11 mouse cellular contexts compared by ENCODE assay signal in the genomic region with DNA sequence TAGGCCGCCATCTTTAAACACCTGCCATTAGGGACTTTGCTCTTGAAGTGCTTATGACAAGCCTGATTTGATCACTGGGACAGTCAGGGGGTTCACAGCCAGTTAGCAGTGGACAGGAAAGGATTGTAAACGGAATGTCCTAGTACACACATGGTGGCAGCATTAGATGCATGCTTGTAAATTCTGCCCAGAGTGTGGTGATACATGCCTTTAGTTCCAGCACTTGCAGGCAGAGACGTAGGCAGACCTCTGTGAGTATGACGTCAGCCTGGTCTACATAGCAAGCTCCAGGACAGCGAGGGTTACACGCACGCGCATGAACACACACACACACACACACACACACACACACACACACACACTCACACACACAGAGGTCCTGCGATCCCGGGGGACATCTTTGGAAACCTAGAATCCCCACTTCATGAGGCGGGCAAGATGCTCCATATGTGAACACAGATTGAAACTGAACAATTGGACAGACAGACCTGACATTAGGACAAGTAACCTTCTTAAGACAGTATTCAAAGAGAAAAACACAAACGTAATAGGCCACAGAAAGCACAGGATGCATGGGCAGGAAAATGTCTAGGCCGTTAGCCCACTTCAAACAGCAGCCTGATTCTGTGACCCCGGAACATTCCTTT. TPM values are rescaled to one million over a fixed set of nuclear protein-coding genes. Genes with fewer than 3 reads are reported as not detected.
DNase-seq lines count a peak whose midpoint lies in the region; ATAC-seq and TF ChIP-seq lines count a peak whose summit lies in the region.
"Had no signal": no experiment of that assay in that cellular context is flagged by ENCODE, and none has a peak within 500 bp of the region (broad histone marks: within the 10 kb centered on the region; RNA-seq: fewer than 3 reads in every experiment).

No protein-coding gene starts in this region.

- no peak for DNase-seq in gastrocnemius, adult 2 months
- no peak for DNase-seq in gastrocnemius, postnatal 36 days
- DNase-seq in thymus, adult 2 months, result peak; percentile 48
- no peak for DNase-seq in thymus, postnatal 25 days
- DNase-seq in layer of hippocampus, adult 18-20 months (ENCODE audit: low spot score in 2 of 2), result no peak
- no peak for DNase-seq in frontal cortex, postnatal 36 days (ENCODE audit: low spot score in 2 of 2)
- DNase-seq: layer of hippocampus, adult 9-11 months had no signal

- H3K36me3 ChIP-seq in thymus, adult 2 months (ENCODE audit: control insufficient read depth, insufficient read depth, low read length), result no peaks in the 10 kb centered on the region
- H3K36me3 ChIP-seq in stomach, embryonic 16.5 days (ENCODE audit: control insufficient read depth, insufficient read depth, low read length), result no peaks in the 10 kb centered on the region
- H3K36me3 ChIP-seq: intestine, embryonic 15.5 days; midbrain, embryonic 13.5 days had no signal

- no peak overlapping the region for H3K9ac ChIP-seq in stomach, embryonic 16.5 days (ENCODE audit: low read length)
- H3K9ac ChIP-seq: intestine, embryonic 15.5 days; midbrain, embryonic 13.5 days had no signal

- intact Hi-C loops in gastrocnemius, adult 2 months (cut with DNase I), result no loop called here
- intact Hi-C loops in gastrocnemius, postnatal 36 days (cut with DNase I), result loop anchor here (2.0 kb wide), 1 partner anchor 26 kb away; no protein-coding TSS in a partner anchor

- H3K4me2 ChIP-seq in stomach, embryonic 16.5 days (ENCODE audit: low read depth, low read length), result no peak overlapping the region
- H3K4me2 ChIP-seq: midbrain, embryonic 13.5 days had no signal

- ATAC-seq in stomach, embryonic 16.5 days (ENCODE audit: insufficient read depth, low FRiP score), result no peak
- ATAC-seq: midbrain, embryonic 13.5 days had no signal

- no peaks in the 10 kb centered on the region for H3K9me3 ChIP-seq in stomach, embryonic 16.5 days (replicated peaks; ENCODE audit: control insufficient read depth, low read length)
- H3K9me3 ChIP-seq: intestine, embryonic 15.5 days; midbrain, embryonic 13.5 days had no signal

- peaks cover 51% of the 10 kb centered on the region for H3K4me1 ChIP-seq in thymus, adult 2 months (replicated peaks; ENCODE audit: control insufficient read depth, insufficient read depth, low read length)
- H3K4me1 ChIP-seq in brown adipose tissue, adult 24 weeks (ENCODE audit: control insufficient read depth, insufficient read depth, insufficient read length, low read length), result peaks cover 7% of the 10 kb centered on the region
- peaks cover 24% of the 10 kb centered on the region for H3K4me1 ChIP-seq in stomach, embryonic 16.5 days (ENCODE audit: control insufficient read depth, insufficient read depth, low read length)

- H3K27me3 ChIP-seq in thymus, adult 2 months (ENCODE audit: control insufficient read depth, insufficient read depth, low read length), result no peaks in the 10 kb centered on the region
- no peaks in the 10 kb centered on the region for H3K27me3 ChIP-seq in stomach, embryonic 16.5 days (ENCODE audit: control insufficient read depth, insufficient read depth, low read length)
- H3K27me3 ChIP-seq: intestine, embryonic 15.5 days; midbrain, embryonic 13.5 days had no signal

- no peak overlapping the region for H3K4me3 ChIP-seq in gastrocnemius, adult 2 months
- H3K4me3 ChIP-seq in thymus, adult 2 months (ENCODE audit: control insufficient read depth, insufficient read depth, low read length), result no peak overlapping the region
- no peak overlapping the region for H3K4me3 ChIP-seq in brown adipose tissue, adult 24 weeks (ENCODE audit: insufficient read depth, low read depth, low read length)
- no peak overlapping the region for H3K4me3 ChIP-seq in stomach, embryonic 16.5 days (replicated peaks; ENCODE audit: low read length)
- H3K4me3 ChIP-seq: intestine, embryonic 15.5 days; midbrain, embryonic 13.5 days had no signal

- TF ChIP-seq POLR2A in thymus, adult 2 months (IDR thresholded peaks at IDR 0.05; ENCODE audit: control insufficient read depth, extremely low read depth, insufficient read depth, low read length, poor library complexity), result no peak

- peak overlapping the region; percentile 83 for H3K27ac ChIP-seq in gastrocnemius, adult 2 months
- H3K27ac ChIP-seq in thymus, adult 2 months (ENCODE audit: control insufficient read depth, insufficient read depth, low read length), result peak overlapping the region; percentile 89
- 0 out of 2 replicates have a peak overlapping the region, but pooled peaks have one; percentile 2 for H3K27ac ChIP-seq in brown adipose tissue, adult 24 weeks (replicated peaks; ENCODE audit: low read depth, low read length)
- peak overlapping the region; percentile 4; the same call in 1 of the 2 replicates for H3K27ac ChIP-seq in stomach, embryonic 16.5 days (ENCODE audit: low read length)
- H3K27ac ChIP-seq: intestine, embryonic 15.5 days had no signal

- WGBS in thymus, adult 2 months, result 16% methylated on average over 14 of the region's 14 CpGs
- WGBS in stomach, embryonic 16.5 days, result 82% methylated on average over 14 of the region's 14 CpGs

- TF ChIP-seq CTCF in gastrocnemius, adult 2 months (IDR thresholded peaks at IDR 0.05), result no peak
- TF ChIP-seq CTCF in thymus, adult 2 months (IDR thresholded peaks at IDR 0.05; ENCODE audit: borderline replicate concordance, control insufficient read depth, extremely low read depth, insufficient read depth, low read length, poor library complexity), result no peak

RNA-seq across cellular contexts. Expression of gene Btbd2, which starts 1.4 kb away (rescaled TPM):
- total RNA-seq in gastrocnemius, adult 2 months (2021), result 10 to 100 TPM; 34.7 to 40.0 TPM
- total RNA-seq in gastrocnemius, postnatal 36 days (2021), result 10 to 100 TPM; 32.1 to 33.5 TPM
- 94.7 and 103 TPM in 2 replicates for polyA plus RNA-seq in thymus, adult 2 months (2012; rRNA removed)
- polyA plus RNA-seq in brown adipose tissue, adult 24 weeks (2012; ENCODE audit: insufficient read depth, insufficient read length, missing spikeins), result 20.6 and 33.9 TPM in 2 replicates
- polyA plus RNA-seq in stomach, embryonic 16.5 days (2015; fragmentation: Nextera tagmentation; extraction: Ambion mirVana), result 11.5 and 12.7 TPM in 2 replicates
- 100 to 1,000 TPM; 110 to 114 TPM for total RNA-seq in layer of hippocampus, adult 18-20 months (2021)

RNA-seq across cellular contexts. Expression of gene Mknk2, which starts 19.6 kb away (rescaled TPM):
- total RNA-seq in gastrocnemius, adult 2 months (2021), result 100 to 1,000 TPM; 253 TPM
- 100 to 1,000 TPM; 216 to 227 TPM for total RNA-seq in gastrocnemius, postnatal 36 days (2021)
- polyA plus RNA-seq in thymus, adult 2 months (2012; rRNA removed), result 606 and 621 TPM in 2 replicates
- polyA plus RNA-seq in brown adipose tissue, adult 24 weeks (2012; ENCODE audit: insufficient read depth, insufficient read length, missing spikeins), result 313 and 519 TPM in 2 replicates
- polyA plus RNA-seq in stomach, embryonic 16.5 days (2015; fragmentation: Nextera tagmentation; extraction: Ambion mirVana), result 42.8 and 45.1 TPM in 2 replicates
- total RNA-seq in layer of hippocampus, adult 18-20 months (2021), result 10 to 100 TPM; 44.7 to 46.1 TPM

RNA-seq across cellular contexts. Expression of gene Csnk1g2, which starts 35.7 kb away (rescaled TPM):
- 100 to 1,000 TPM; 101 to 105 TPM for total RNA-seq in gastrocnemius, adult 2 months (2021)
- total RNA-seq in gastrocnemius, postnatal 36 days (2021), result 10 to 100 TPM; 84.0 to 90.0 TPM
- polyA plus RNA-seq in thymus, adult 2 months (2012; rRNA removed), result 492 and 499 TPM in 2 replicates
- 50.9 and 67.7 TPM in 2 replicates for polyA plus RNA-seq in brown adipose tissue, adult 24 weeks (2012; ENCODE audit: insufficient read depth, insufficient read length, missing spikeins)
- 18.1 TPM in 2 replicates for polyA plus RNA-seq in stomach, embryonic 16.5 days (2015; fragmentation: Nextera tagmentation; extraction: Ambion mirVana)
- 100 to 1,000 TPM; 230 to 247 TPM for total RNA-seq in layer of hippocampus, adult 18-20 months (2021)

RNA-seq across cellular contexts. Expression of gene Mob3a, which starts 43.5 kb away (rescaled TPM):
- total RNA-seq in gastrocnemius, adult 2 months (2021), result 1 to 10 TPM; 4.9 to 5.5 TPM
- total RNA-seq in gastrocnemius, postnatal 36 days (2021), result 1 to 10 TPM; 3.4 to 3.6 TPM
- polyA plus RNA-seq in thymus, adult 2 months (2012; rRNA removed), result 252 and 261 TPM in 2 replicates
- polyA plus RNA-seq in brown adipose tissue, adult 24 weeks (2012; ENCODE audit: insufficient read depth, insufficient read length, missing spikeins), result 5.2 and 12.0 TPM in 2 replicates
- 51.6 and 57.5 TPM in 2 replicates for polyA plus RNA-seq in stomach, embryonic 16.5 days (2015; fragmentation: Nextera tagmentation; extraction: Ambion mirVana)
- total RNA-seq in layer of hippocampus, adult 18-20 months (2021), result 10 to 100 TPM; 13.2 to 13.5 TPM

RNA-seq across cellular contexts. Expression of gene Izumo4, which starts 43.7 kb away (rescaled TPM):
- total RNA-seq in gastrocnemius, adult 2 months (2021), result 1 to 10 TPM; 2.6 to 3.0 TPM
- 1 to 10 TPM; 1.2 to 2.7 TPM for total RNA-seq in gastrocnemius, postnatal 36 days (2021)
- polyA plus RNA-seq in thymus, adult 2 months (2012; rRNA removed), result 56.4 and 66.9 TPM in 2 replicates
- 2.5 and 5.0 TPM in 2 replicates for polyA plus RNA-seq in brown adipose tissue, adult 24 weeks (2012; ENCODE audit: insufficient read depth, insufficient read length, missing spikeins)
- polyA plus RNA-seq in stomach, embryonic 16.5 days (2015; fragmentation: Nextera tagmentation; extraction: Ambion mirVana), result 25.5 and 28.7 TPM in 2 replicates
- total RNA-seq in layer of hippocampus, adult 18-20 months (2021), result 10 to 100 TPM; 52.5 to 54.7 TPM

Comparison
In these comparisons a context has a peak if more than half of its experiments do, and no peak if none do; other contexts are left out.
1. H3K27ac ChIP-seq: peak in every context shown above with its lines; median percentile 89 in thymus, adult 2 months; 83 in gastrocnemius, adult 2 months; 4 in stomach, embryonic 16.5 days; 2 in brown adipose tissue, adult 24 weeks.
2. RNA of gene Mknk2, which starts 19.6 kb away (total RNA-seq): 253 TPM in gastrocnemius, adult 2 months and 216 to 227 TPM in gastrocnemius, postnatal 36 days; 44.7 to 46.1 TPM in layer of hippocampus, adult 18-20 months; every median in the first group is over 4 times any median in the second.